In genomic region chr7:134261003-134261701, GRCm38 (mm10) we compare ENCODE assay signal across 9 mouse cellular contexts. TPM values are rescaled to one million over a fixed set of nuclear protein-coding genes. Genes with fewer than 3 reads are reported as not detected.
DNase-seq lines count a peak whose midpoint lies in the region; ATAC-seq and TF ChIP-seq lines count a peak whose summit lies in the region.
"Had no signal": no experiment of that assay in that cellular context is flagged by ENCODE, and none has a peak within 500 bp of the region (broad histone marks: within the 10 kb centered on the region; RNA-seq: fewer than 3 reads in every experiment).

No protein-coding gene starts in this region.

- no peak overlapping the region for H3K4me2 ChIP-seq in intestine, embryonic 14.5 days (ENCODE audit: low read length)
- H3K4me2 ChIP-seq in intestine, embryonic 16.5 days (ENCODE audit: low read depth, low read length): no peak overlapping the region
- no peak overlapping the region for H3K4me2 ChIP-seq in stomach, embryonic 16.5 days (ENCODE audit: low read depth, low read length)

- H3K36me3 ChIP-seq in intestine, embryonic 14.5 days (ENCODE audit: control insufficient read depth, insufficient read depth, low read length): no peaks in the 10 kb centered on the region
- no peaks in the 10 kb centered on the region for H3K36me3 ChIP-seq in intestine, embryonic 16.5 days (ENCODE audit: control insufficient read depth, insufficient read depth, low read length)
- no peaks in the 10 kb centered on the region for H3K36me3 ChIP-seq in stomach, embryonic 16.5 days (ENCODE audit: control insufficient read depth, insufficient read depth, low read length)

- POLR2A ChIA-PET in Patski (lab: Charles Lee): interaction anchor here (1.5 to 2.2 kb wide), 2 partner anchors 35 to 84 kb away, joined by 5 to 6 read pairs; no protein-coding TSS in a partner anchor

- ATAC-seq in intestine, embryonic 14.5 days (replicated peaks; ENCODE audit: low FRiP score, low TSS enrichment, low read depth): no peak
- ATAC-seq in intestine, embryonic 16.5 days: no peak
- ATAC-seq in Patski: peak; percentile 92
- peak; percentile 47; the same call in 1 of the 2 replicates for ATAC-seq in stomach, embryonic 16.5 days (ENCODE audit: insufficient read depth, low FRiP score)
- no peak for ATAC-seq in monocyte, adult 5-6 weeks (replicated peaks; ENCODE audit: insufficient number of reproducible peaks, low FRiP score, low TSS enrichment, poor library complexity, severe bottlenecking)

- no peak overlapping the region for H3K4me3 ChIP-seq in intestine, embryonic 14.5 days (ENCODE audit: low read depth, low read length)
- H3K4me3 ChIP-seq in intestine, embryonic 16.5 days (ENCODE audit: low read length): no peak overlapping the region
- no peak overlapping the region for H3K4me3 ChIP-seq in stomach, embryonic 16.5 days (replicated peaks; ENCODE audit: low read length)

- no peaks in the 10 kb centered on the region for H3K9me3 ChIP-seq in intestine, embryonic 14.5 days (ENCODE audit: control insufficient read depth, low read length)
- no peaks in the 10 kb centered on the region for H3K9me3 ChIP-seq in intestine, embryonic 16.5 days (ENCODE audit: control insufficient read depth, low read length)
- H3K9me3 ChIP-seq in stomach, embryonic 16.5 days (replicated peaks; ENCODE audit: control insufficient read depth, low read length): no peaks in the 10 kb centered on the region

- in situ Hi-C loops in Patski (cut with MboI; ENCODE audit: low pct_unique_long_range_greater_than_20kb): loop anchor here (5.0 to 25.0 kb wide), 5 partner anchors 86 to 501 kb away; no protein-coding TSS in a partner anchor

- no peaks in the 10 kb centered on the region for H3K27me3 ChIP-seq in intestine, embryonic 14.5 days (replicated peaks; ENCODE audit: control insufficient read depth, insufficient read depth, low read length)
- H3K27me3 ChIP-seq in intestine, embryonic 16.5 days (replicated peaks; ENCODE audit: control insufficient read depth, insufficient read depth, low read length): no peaks in the 10 kb centered on the region
- H3K27me3 ChIP-seq in Patski: no peaks in the 10 kb centered on the region
- H3K27me3 ChIP-seq in stomach, embryonic 16.5 days (ENCODE audit: control insufficient read depth, insufficient read depth, low read length): no peaks in the 10 kb centered on the region

- H3K27ac ChIP-seq in intestine, embryonic 14.5 days (ENCODE audit: low read depth): no peak overlapping the region
- H3K27ac ChIP-seq in intestine, embryonic 16.5 days (ENCODE audit: low read length): no peak overlapping the region
- no peak overlapping the region for H3K27ac ChIP-seq in stomach, embryonic 16.5 days (ENCODE audit: low read length)

- CTCF ChIA-PET in Patski (lab: Charles Lee): interaction anchor here (0.8 to 1.1 kb wide), 2 partner anchors 408 to 451 kb away, joined by 3 read pairs; no protein-coding TSS in a partner anchor

- peak; percentile 53 for DNase-seq in intestine, embryonic 14.5 days (ENCODE audit: low spot score)
- DNase-seq in Patski (ENCODE audit: low read depth, low spot score): peak; percentile 94
- DNase-seq in heart, adult 8-10 months (ENCODE audit: low spot score): peak; percentile 77
- DNase-seq in kidney, postnatal 36 days: peak; percentile 54 to 71
- no peak for DNase-seq in B cell, adult 2 months

- peak; percentile 58 for TF ChIP-seq CTCF in Patski (IDR thresholded peaks at IDR 0.05)

- H3K9ac ChIP-seq in intestine, embryonic 14.5 days (ENCODE audit: low read length): no peak overlapping the region
- H3K9ac ChIP-seq in intestine, embryonic 16.5 days (ENCODE audit: low read depth, low read length): no peak overlapping the region
- H3K9ac ChIP-seq in stomach, embryonic 16.5 days (ENCODE audit: low read length): no peak overlapping the region

- no peaks in the 10 kb centered on the region; the same call in 1 of the 2 replicates for H3K4me1 ChIP-seq in intestine, embryonic 14.5 days (replicated peaks; ENCODE audit: control insufficient read depth, insufficient read depth, low read length)
- H3K4me1 ChIP-seq in intestine, embryonic 16.5 days (ENCODE audit: control insufficient read depth, insufficient read depth, low read length): no peaks in the 10 kb centered on the region
- peaks cover 6% of the 10 kb centered on the region for H3K4me1 ChIP-seq in stomach, embryonic 16.5 days (ENCODE audit: control insufficient read depth, insufficient read depth, low read length)

- 44% methylated on average over 4 of the region's 4 CpGs for WGBS in intestine, embryonic 14.5 days
- WGBS in intestine, embryonic 16.5 days: 47% methylated on average over 4 of the region's 4 CpGs
- 39% methylated on average over 4 of the region's 4 CpGs for WGBS in stomach, embryonic 16.5 days

RNA-seq across cellular contexts. Expression of gene Adam12, which starts 29.2 kb away (rescaled TPM):
- 13.8 and 15.1 TPM in 2 replicates for polyA plus RNA-seq in intestine, embryonic 14.5 days (2014; fragmentation: Nextera tagmentation; extraction: Ambion mirVana)
- 3.0 and 3.1 TPM in 2 replicates for polyA plus RNA-seq in intestine, embryonic 16.5 days (2015; fragmentation: Nextera tagmentation; extraction: Ambion mirVana)
- polyA plus RNA-seq in Patski (2021): 9.4 TPM
- under 1 TPM; 0.31 to 0.37 (median 0.34) TPM for total RNA-seq in heart, adult 8-10 months (2022)
- 3.6 and 4.4 TPM in 2 replicates for polyA plus RNA-seq in stomach, embryonic 16.5 days (2015; fragmentation: Nextera tagmentation; extraction: Ambion mirVana)
- not detected in 3 replicates for total RNA-seq in monocyte, adult 5-6 weeks (2017)
- total RNA-seq: MEL had no signal

Comparison
In these comparisons a context has a peak if more than half of its experiments do, and no peak if none do; other contexts are left out.
1. ATAC-seq: peak in Patski (single experiment) and stomach, embryonic 16.5 days (single experiment); none in intestine, embryonic 14.5 days (single experiment), intestine, embryonic 16.5 days (single experiment) and monocyte, adult 5-6 weeks (single experiment).
2. DNase-seq: peak in intestine, embryonic 14.5 days (single experiment), Patski (single experiment), heart, adult 8-10 months (single experiment) and kidney, postnatal 36 days (2 of 2); none in B cell, adult 2 months (0 of 2).